Comparison of ENCODE assay signal across 8 mouse cellular contexts in the genomic region with DNA sequence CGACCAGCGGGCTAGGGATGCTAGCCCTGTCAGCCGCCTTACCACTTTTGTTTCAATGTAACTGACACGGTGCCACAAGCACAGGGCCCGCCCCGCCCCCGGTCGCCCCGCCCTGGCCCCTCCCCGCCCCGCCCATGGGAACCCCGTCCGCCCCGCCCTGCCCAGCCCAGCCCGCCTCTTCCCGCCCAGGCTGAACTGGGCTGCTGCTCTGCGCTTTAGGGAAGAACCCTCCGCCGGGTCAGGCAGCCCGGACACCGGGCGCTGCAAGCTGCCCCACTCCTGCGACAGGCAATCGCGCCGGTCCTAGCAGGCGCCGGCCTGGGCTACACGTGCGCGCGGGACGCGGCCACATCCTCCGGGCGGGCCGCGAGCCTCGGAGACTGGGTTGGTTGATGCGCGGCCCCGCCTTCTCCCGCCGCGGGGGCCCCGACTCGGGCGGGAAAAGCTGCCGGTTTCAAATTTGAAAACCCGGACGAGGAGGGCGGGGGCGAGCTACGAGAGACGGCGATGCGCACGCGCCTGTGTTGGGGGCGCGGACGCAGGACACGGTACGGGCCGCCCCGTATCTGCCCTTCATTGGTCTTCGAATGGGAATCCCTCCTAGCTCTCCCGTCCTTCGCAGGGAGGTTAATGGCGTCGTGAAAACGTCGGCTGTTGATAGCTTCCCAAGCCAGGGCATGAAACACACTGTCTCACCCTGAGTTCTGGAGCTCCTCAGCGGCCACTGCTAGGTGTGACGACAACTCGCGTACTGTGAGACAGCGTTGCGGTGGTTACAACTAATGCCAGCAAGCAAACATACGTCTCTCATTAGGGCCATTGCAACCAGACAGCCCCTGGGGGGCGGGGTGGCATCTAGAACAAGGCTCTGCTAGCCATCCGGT. TPM values are rescaled to one million over a fixed set of nuclear protein-coding genes. Genes with fewer than 3 reads are reported as not detected.
DNase-seq lines count a peak whose midpoint lies in the region; ATAC-seq and TF ChIP-seq lines count a peak whose summit lies in the region.

A gene (minus strand): TSS at position 141 of the 884 bp plus-strand sequence.

- ATAC-seq in heart, embryonic 14.5 days (ENCODE audit: insufficient number of reproducible peaks, insufficient read depth, low FRiP score, low read depth), result peak; percentile 80
- peak; percentile 86 for ATAC-seq in liver, embryonic 16.5 days (ENCODE audit: low read depth)
- ATAC-seq in neural tube, embryonic 12.5 days (ENCODE audit: low FRiP score, low read depth), result peak; percentile 86
- ATAC-seq in stomach, postnatal 0 days (ENCODE audit: low FRiP score, low TSS enrichment), result peak; percentile 81

- peak within 1 kb of the TSS; percentile 79 for H3K4me2 ChIP-seq in heart, embryonic 14.5 days (ENCODE audit: low read length)
- H3K4me2 ChIP-seq in liver, embryonic 16.5 days (ENCODE audit: low read depth, low read length), result peak within 1 kb of the TSS; percentile 88
- H3K4me2 ChIP-seq in neural tube, embryonic 12.5 days (replicated peaks), result peak within 1 kb of the TSS; percentile 93
- peak within 1 kb of the TSS; percentile 92 for H3K4me2 ChIP-seq in stomach, postnatal 0 days (replicated peaks; ENCODE audit: low read depth)

- no peak for TF ChIP-seq CTCF in brain, embryonic 14.5 days (IDR thresholded peaks at IDR 0.05; ENCODE audit: borderline replicate concordance, extremely low read depth, insufficient read depth, insufficient read length)
- no peak for TF ChIP-seq CTCF in stomach, postnatal 0 days (IDR thresholded peaks at IDR 0.05; ENCODE audit: low read depth)

- H3K4me1 ChIP-seq in erythroblast, embryonic 14.5 days (ENCODE audit: control insufficient read depth), result peaks cover 64% of the 10 kb centered on the region
- H3K4me1 ChIP-seq in heart, embryonic 14.5 days (ENCODE audit: control insufficient read depth in 2 of 2, insufficient read depth in 2 of 2, low read length in 2 of 2), result peaks cover 19 to 30% of the 10 kb centered on the region in 2 experiments; a peak in 3 of 4 replicates
- H3K4me1 ChIP-seq in liver, embryonic 16.5 days (ENCODE audit: control insufficient read depth, low read depth, low read length), result peaks cover 39% of the 10 kb centered on the region
- H3K4me1 ChIP-seq in neural tube, embryonic 12.5 days, result peaks cover 33% of the 10 kb centered on the region
- peaks cover 10% of the 10 kb centered on the region; the same call in 1 of the 2 replicates for H3K4me1 ChIP-seq in stomach, postnatal 0 days (replicated peaks; ENCODE audit: control insufficient read depth, insufficient read depth)

- peak within 1 kb of the TSS; percentile 72 to 84 for H3K27ac ChIP-seq in heart, embryonic 14.5 days (replicated peaks in 1 of 2; ENCODE audit: control insufficient read depth in 1 of 2, insufficient read depth in 1 of 2, low read depth in 2 of 2, low read length in 2 of 2)
- H3K27ac ChIP-seq in liver, embryonic 16.5 days (ENCODE audit: low read length), result peak within 1 kb of the TSS; percentile 96
- H3K27ac ChIP-seq in neural tube, embryonic 12.5 days, result peak within 1 kb of the TSS; percentile 75
- peak within 1 kb of the TSS; percentile 71 for H3K27ac ChIP-seq in stomach, postnatal 0 days (replicated peaks)

- H3K9ac ChIP-seq in heart, embryonic 14.5 days (ENCODE audit: low read length), result peak within 1 kb of the TSS; percentile 71
- peak within 1 kb of the TSS; percentile 90 for H3K9ac ChIP-seq in liver, embryonic 16.5 days (ENCODE audit: low read depth, low read length)
- H3K9ac ChIP-seq in neural tube, embryonic 12.5 days, result peak within 1 kb of the TSS; percentile 73
- H3K9ac ChIP-seq in stomach, postnatal 0 days (ENCODE audit: low read length), result peak within 1 kb of the TSS; percentile 65

- peak; percentile 71 to 77 for DNase-seq in CD8-positive naive resting alpha-beta T cell, adult 2 months (ENCODE audit: low read depth in 2 of 2, low spot score in 2 of 2)
- peak; percentile 92 for DNase-seq in brain, embryonic 14.5 days (ENCODE audit: low read depth)
- DNase-seq in kidney, postnatal 10 days, result peak; percentile 91
- peak; percentile 90 for DNase-seq in stomach, postnatal 0 days (ENCODE audit: low spot score)

- H3K36me3 ChIP-seq in erythroblast, embryonic 14.5 days (ENCODE audit: control insufficient read depth), result peaks cover 44% of the 10 kb centered on the region
- peaks cover 16% of the 10 kb centered on the region for H3K36me3 ChIP-seq in heart, embryonic 14.5 days (ENCODE audit: control insufficient read depth, insufficient read depth, low read length)
- peaks cover 21% of the 10 kb centered on the region for H3K36me3 ChIP-seq in liver, embryonic 16.5 days (ENCODE audit: control insufficient read depth, insufficient read depth)
- H3K36me3 ChIP-seq in neural tube, embryonic 12.5 days, result peaks cover 14% of the 10 kb centered on the region
- H3K36me3 ChIP-seq in stomach, postnatal 0 days (ENCODE audit: control insufficient read depth, insufficient read depth, low read length), result peaks cover 10% of the 10 kb centered on the region

- H3K9me3 ChIP-seq in erythroblast, embryonic 14.5 days (ENCODE audit: control insufficient read depth, low read length), result no peaks in the 10 kb centered on the region
- no peaks in the 10 kb centered on the region for H3K9me3 ChIP-seq in heart, embryonic 14.5 days (ENCODE audit: control insufficient read depth, low read length)
- H3K9me3 ChIP-seq in liver, embryonic 16.5 days (replicated peaks; ENCODE audit: control insufficient read depth, low read length), result no peaks in the 10 kb centered on the region
- H3K9me3 ChIP-seq in neural tube, embryonic 12.5 days, result no peaks in the 10 kb centered on the region
- H3K9me3 ChIP-seq in stomach, postnatal 0 days (ENCODE audit: control insufficient read depth, low read length), result no peaks in the 10 kb centered on the region

- WGBS in heart, embryonic 14.5 days, result under 1% methylated on average over 72 of the region's 82 CpGs
- WGBS in liver, embryonic 16.5 days (ENCODE audit: insufficient replicate concordance), result under 1% methylated on average over 76 of the region's 82 CpGs
- 1% methylated on average over 80 of the region's 82 CpGs for WGBS in neural tube, embryonic 12.5 days
- under 1% methylated on average over 74 of the region's 82 CpGs for WGBS in stomach, postnatal 0 days

- peak within 1 kb of the TSS; percentile 90 for H3K4me3 ChIP-seq in erythroblast, embryonic 14.5 days (replicated peaks)
- peak within 1 kb of the TSS; percentile 60 to 74 for H3K4me3 ChIP-seq in heart, embryonic 14.5 days (ENCODE audit: control insufficient read depth in 1 of 2, insufficient read depth in 1 of 2, low read depth in 1 of 2, low read length in 2 of 2)
- H3K4me3 ChIP-seq in liver, embryonic 16.5 days (ENCODE audit: low read depth, low read length), result peak within 1 kb of the TSS; percentile 72
- H3K4me3 ChIP-seq in neural tube, embryonic 12.5 days, result peak within 1 kb of the TSS; percentile 70
- peak within 1 kb of the TSS; percentile 63 for H3K4me3 ChIP-seq in stomach, postnatal 0 days (ENCODE audit: low read depth, low read length)

- no peak for TF ChIP-seq EP300 in stomach, postnatal 0 days (optimal IDR thresholded peaks at IDR 0.05)

- peak; percentile 36; the same call in 1 of the 2 replicates for TF ChIP-seq POLR2A in brain, embryonic 14.5 days (IDR thresholded peaks at IDR 0.05; ENCODE audit: borderline replicate concordance, extremely low read depth, insufficient read depth, insufficient read length, poor library complexity, severe bottlenecking)

- peaks cover 19% of the 10 kb centered on the region for H3K27me3 ChIP-seq in erythroblast, embryonic 14.5 days (ENCODE audit: control insufficient read depth)
- H3K27me3 ChIP-seq in heart, embryonic 14.5 days (ENCODE audit: control insufficient read depth, insufficient read depth, low read length), result no peaks in the 10 kb centered on the region
- no peaks in the 10 kb centered on the region for H3K27me3 ChIP-seq in liver, embryonic 16.5 days (ENCODE audit: control insufficient read depth, insufficient read depth, low read depth, low read length)
- H3K27me3 ChIP-seq in neural tube, embryonic 12.5 days (replicated peaks), result no peaks in the 10 kb centered on the region
- no peaks in the 10 kb centered on the region for H3K27me3 ChIP-seq in stomach, postnatal 0 days (ENCODE audit: control insufficient read depth, insufficient read depth, low read length)

RNA-seq across cellular contexts. Expression of the gene that starts here (rescaled TPM):
- 22.3 and 48.5 TPM in 2 replicates for polyA plus RNA-seq in brain, embryonic 14.5 days (2012; rRNA removed)
- polyA plus RNA-seq in erythroblast, embryonic 14.5 days (2012), result 14.7 and 15.8 TPM in 2 replicates
- polyA plus RNA-seq in heart, embryonic 14.5 days (2014; fragmentation: Nextera tagmentation; extraction: Ambion mirVana), result 20.4 and 22.3 TPM in 2 replicates
- 24.0 and 28.7 TPM in 2 replicates for polyA plus RNA-seq in liver, embryonic 16.5 days (2015; fragmentation: Nextera tagmentation; extraction: Ambion mirVana)
- polyA plus RNA-seq in neural tube, embryonic 12.5 days (2016; fragmentation: Nextera tagmentation; extraction: Ambion mirVana), result 24.3 and 26.0 TPM in 2 replicates
- polyA plus RNA-seq in stomach, postnatal 0 days (2015; fragmentation: Nextera tagmentation; extraction: Ambion mirVana), result 9.7 and 12.4 TPM in 2 replicates

Comparison
In these comparisons a context has a peak if more than half of its experiments do, and no peak if none do; other contexts are left out.
1. Peak in every context shown above with its lines: DNase-seq, ATAC-seq, H3K4me3 ChIP-seq and H3K27ac ChIP-seq.